7 mouse cellular contexts compared by ENCODE assay signal in the genomic region with DNA sequence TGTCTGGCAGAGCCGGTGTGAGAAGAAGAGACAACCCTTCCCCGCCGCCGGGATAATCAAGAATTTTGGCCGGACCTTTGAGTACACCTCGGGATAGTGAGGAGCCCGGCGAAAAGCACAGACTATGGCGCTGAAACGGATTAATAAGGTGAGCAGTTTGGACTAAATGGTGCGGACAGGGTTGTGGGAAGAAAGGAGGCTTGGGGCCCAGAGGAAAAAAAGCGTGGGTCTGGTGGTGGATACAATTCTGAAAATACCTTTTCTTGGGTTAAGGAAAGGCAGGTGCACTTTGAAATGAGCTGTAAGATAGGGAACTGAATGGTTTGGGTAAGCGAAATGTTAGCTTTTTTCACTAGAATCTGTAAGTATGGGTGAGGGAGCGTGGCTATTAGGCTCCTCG. TPM values are rescaled to one million over a fixed set of nuclear protein-coding genes. Genes with fewer than 3 reads are reported as not detected.
DNase-seq lines count a peak whose midpoint lies in the region; ATAC-seq and TF ChIP-seq lines count a peak whose summit lies in the region.

No protein-coding gene starts in this region.

- TF ChIP-seq CTCF in lung, adult 2 months (IDR thresholded peaks at IDR 0.05; ENCODE audit: insufficient read depth, low read length): no peak

- WGBS in lung, adult 2 months: under 1% methylated on average over 15 of the region's 15 CpGs
- WGBS in embryonic facial prominence, embryonic 13.5 days: 2% methylated on average over 15 of the region's 15 CpGs
- WGBS in intestine, embryonic 15.5 days: 2% methylated on average over 15 of the region's 15 CpGs
- 2% methylated on average over 15 of the region's 15 CpGs for WGBS in neural tube, embryonic 13.5 days

- DNase-seq in lung, adult 2 months: no peak
- no peak for DNase-seq in lung, postnatal 4 days
- DNase-seq in gastrocnemius, postnatal 10 days: no peak

- peaks cover 11% of the 10 kb centered on the region for H3K36me3 ChIP-seq in embryonic facial prominence, embryonic 13.5 days
- H3K36me3 ChIP-seq in intestine, embryonic 15.5 days: no peaks in the 10 kb centered on the region
- 0 out of 2 replicates have a peak, but pooled peaks cover 5% of the 10 kb centered on the region for H3K36me3 ChIP-seq in neural tube, embryonic 13.5 days

- H3K4me2 ChIP-seq in embryonic facial prominence, embryonic 13.5 days: peak overlapping the region; percentile 87
- peak overlapping the region; percentile 64 for H3K4me2 ChIP-seq in intestine, embryonic 15.5 days (replicated peaks)
- peak overlapping the region; percentile 89 for H3K4me2 ChIP-seq in neural tube, embryonic 13.5 days

- no peaks in the 10 kb centered on the region for H3K9me3 ChIP-seq in embryonic facial prominence, embryonic 13.5 days
- H3K9me3 ChIP-seq in intestine, embryonic 15.5 days: no peaks in the 10 kb centered on the region
- no peaks in the 10 kb centered on the region for H3K9me3 ChIP-seq in neural tube, embryonic 13.5 days

- peak overlapping the region; percentile 100 for H3K27ac ChIP-seq in embryonic facial prominence, embryonic 13.5 days
- peak overlapping the region; percentile 100 for H3K27ac ChIP-seq in intestine, embryonic 15.5 days
- peak overlapping the region; percentile 100 for H3K27ac ChIP-seq in neural tube, embryonic 13.5 days (replicated peaks)

- H3K27me3 ChIP-seq in embryonic facial prominence, embryonic 13.5 days: no peaks in the 10 kb centered on the region
- H3K27me3 ChIP-seq in intestine, embryonic 15.5 days (replicated peaks): no peaks in the 10 kb centered on the region
- no peaks in the 10 kb centered on the region for H3K27me3 ChIP-seq in neural tube, embryonic 13.5 days

- peaks cover 11% of the 10 kb centered on the region for H3K4me1 ChIP-seq in lung, adult 2 months (ENCODE audit: control insufficient read depth, insufficient read depth, low read length)
- peaks cover 18% of the 10 kb centered on the region for H3K4me1 ChIP-seq in embryonic facial prominence, embryonic 13.5 days
- H3K4me1 ChIP-seq in intestine, embryonic 15.5 days (replicated peaks): peaks cover 4% of the 10 kb centered on the region; the same call in 1 of the 2 replicates
- peaks cover 44% of the 10 kb centered on the region for H3K4me1 ChIP-seq in neural tube, embryonic 13.5 days (replicated peaks)

- no peak for ATAC-seq in embryonic facial prominence, embryonic 13.5 days (ENCODE audit: insufficient number of reproducible peaks, insufficient read depth, low FRiP score, low TSS enrichment, low read depth)
- ATAC-seq in intestine, embryonic 15.5 days: no peak
- no peak for ATAC-seq in neural tube, embryonic 13.5 days (ENCODE audit: low read depth)
- no peak for ATAC-seq in cerebellum, adult (ENCODE audit: insufficient number of reproducible peaks, low FRiP score, low TSS enrichment)

- peak overlapping the region; percentile 98 for H3K4me3 ChIP-seq in lung, adult 2 months (replicated peaks; ENCODE audit: extremely low read depth, low read depth, low read length)
- peak overlapping the region; percentile 94 for H3K4me3 ChIP-seq in embryonic facial prominence, embryonic 13.5 days
- peak overlapping the region; percentile 77 for H3K4me3 ChIP-seq in intestine, embryonic 15.5 days (replicated peaks)
- H3K4me3 ChIP-seq in neural tube, embryonic 13.5 days: peak overlapping the region; percentile 94

- no peak for TF ChIP-seq POLR2A in lung, adult 2 months (IDR thresholded peaks at IDR 0.05; ENCODE audit: borderline replicate concordance, extremely low read depth, low read depth, low read length)

- H3K9ac ChIP-seq in embryonic facial prominence, embryonic 13.5 days: peak overlapping the region; percentile 98
- H3K9ac ChIP-seq in intestine, embryonic 15.5 days: peak overlapping the region; percentile 98
- peak overlapping the region; percentile 97 for H3K9ac ChIP-seq in neural tube, embryonic 13.5 days

RNA-seq across cellular contexts. Expression of a gene that starts 1.7 kb away (rescaled TPM):
- 287 and 312 TPM in 2 replicates for polyA plus RNA-seq in lung, adult 2 months (2012; rRNA removed)
- polyA plus RNA-seq in embryonic facial prominence, embryonic 13.5 days (2015; fragmentation: Nextera tagmentation; extraction: Ambion mirVana): 489 and 515 TPM in 2 replicates
- polyA plus RNA-seq in intestine, embryonic 15.5 days (2015; fragmentation: Nextera tagmentation; extraction: Ambion mirVana): 483 and 535 TPM in 2 replicates
- 425 and 477 TPM in 2 replicates for polyA plus RNA-seq in neural tube, embryonic 13.5 days (2015; fragmentation: Nextera tagmentation; extraction: Ambion mirVana)
- total RNA-seq in gastrocnemius, postnatal 10 days (2021): 100 to 1,000 TPM; 340 to 341 TPM

RNA-seq across cellular contexts. Expression of a gene that starts 15.9 kb away (rescaled TPM):
- 14.1 and 19.3 TPM in 2 replicates for polyA plus RNA-seq in lung, adult 2 months (2012; rRNA removed)
- polyA plus RNA-seq in embryonic facial prominence, embryonic 13.5 days (2015; fragmentation: Nextera tagmentation; extraction: Ambion mirVana): 65.7 and 66.4 TPM in 2 replicates
- polyA plus RNA-seq in intestine, embryonic 15.5 days (2015; fragmentation: Nextera tagmentation; extraction: Ambion mirVana): 61.9 and 62.9 TPM in 2 replicates
- polyA plus RNA-seq in neural tube, embryonic 13.5 days (2015; fragmentation: Nextera tagmentation; extraction: Ambion mirVana): 70.2 and 74.2 TPM in 2 replicates
- 10 to 100 TPM; 21.3 to 21.8 TPM for total RNA-seq in gastrocnemius, postnatal 10 days (2021)

RNA-seq across cellular contexts. Expression of a gene that starts 45.8 kb away (rescaled TPM):
- polyA plus RNA-seq in lung, adult 2 months (2012; rRNA removed): 6.3 and 9.8 TPM in 2 replicates
- 5.8 and 6.1 TPM in 2 replicates for polyA plus RNA-seq in embryonic facial prominence, embryonic 13.5 days (2015; fragmentation: Nextera tagmentation; extraction: Ambion mirVana)
- 17.2 and 18.0 TPM in 2 replicates for polyA plus RNA-seq in intestine, embryonic 15.5 days (2015; fragmentation: Nextera tagmentation; extraction: Ambion mirVana)
- 4.6 and 5.9 TPM in 2 replicates for polyA plus RNA-seq in neural tube, embryonic 13.5 days (2015; fragmentation: Nextera tagmentation; extraction: Ambion mirVana)
- total RNA-seq in gastrocnemius, postnatal 10 days (2021): 10 to 100 TPM in 1 of 2 experiments, 1 to 10 TPM in 1; 6.8 to 12.8 TPM
